Mouse (Mus musculus) olfactory bulb, adult 2 months (tissue): ENCODE measurements at regions not wholly inside any gene's neighbourhood (a gene's known extent, or its start where the extent isn't known, plus 50 kb on each side); places are given as distances from the start of the nearest gene placed in this dataset.

Experiments
- CTCF ChIP-seq: fragments of 200-500 bp; IDR thresholded peaks from 2 replicates; pipeline ENCODE4 v1.5.1; 2012; ENCODE audit warnings: low read depth, mild to moderate bottlenecking, low read length, moderate library complexity; ENCODE audit not compliant: insufficient read depth
- POLR2A ChIP-seq: fragments of 200-500 bp; IDR thresholded peaks from 2 replicates; pipeline ENCODE4 v1.6.1; 2012; ENCODE audit warnings: mild to moderate bottlenecking, low read depth, low read length, moderate library complexity; ENCODE audit not compliant: insufficient read depth

- no peak for TF ChIP-seq POLR2A
- no peak for TF ChIP-seq CTCF
These were observed 104.6 kb upstream of the Tut7 start for GRCm38 (mm10) chr13:59927379-59928111.
